Mouse (Mus musculus) heart, postnatal 0 days (tissue): ENCODE data around the gene Ptpro. TPM values are rescaled to one million over a fixed set of nuclear protein-coding genes. Genes with fewer than 3 reads are reported as not detected.
"Not testable (repeated sequence)": the region's sequence is repeated elsewhere in the genome, so short reads cannot be mapped to it uniquely, and the experiment has no call there.

Source experiments
- ATAC-seq: fragments of 200-750 bp; cut with Nextera tagmentation; 2 replicates; pipeline ENCODE4 v1.8.0; 2017; ENCODE audit warnings: low read depth, moderate number of reproducible peaks, moderate library complexity; ENCODE audit not compliant: insufficient read depth
- DNase-seq: peaks from one replicate; pipeline ENCODE4 v3.0.0-alpha.2; 2016; ENCODE audit warnings: low spot score
- H3K27ac ChIP-seq: fragments of 300-500 bp; sonication (generic); 2 replicates; pipeline ENCODE4 v1.5.1; 2014; ENCODE audit warnings: low read depth, mild to moderate bottlenecking
- H3K27me3 ChIP-seq: fragments of 300-500 bp; sonication (generic); 2 replicates; pipeline ENCODE4 v1.6.1; 2014; ENCODE audit warnings: low read length, mixed read lengths; ENCODE audit not compliant: control insufficient read depth, insufficient read depth
- H3K36me3 ChIP-seq: fragments of 300-500 bp; sonication (generic); replicated peaks from 2 replicates; pipeline ENCODE4 v1.6.1; 2014; ENCODE audit warnings: low read length, mixed read lengths; ENCODE audit not compliant: control insufficient read depth, insufficient read depth
- H3K4me1 ChIP-seq: fragments of 300-500 bp; sonication (generic); 2 replicates; pipeline ENCODE4 v1.6.1; 2014; ENCODE audit warnings: antibody characterized with exemption; ENCODE audit not compliant: control insufficient read depth, insufficient read depth
- H3K4me2 ChIP-seq: fragments of 300-500 bp; sonication (generic); 2 replicates; pipeline ENCODE4 v1.6.1; 2014; ENCODE audit warnings: low read depth, mild to moderate bottlenecking, low read length, moderate library complexity
- H3K4me3 ChIP-seq: fragments of 300-500 bp; sonication (generic); 2 replicates; pipeline ENCODE4 v1.5.1; 2014; ENCODE audit warnings: low read depth, low read length
- H3K9ac ChIP-seq: fragments of 300-500 bp; sonication (generic); replicated peaks from 2 replicates; pipeline ENCODE4 v1.6.1; 2014; ENCODE audit warnings: low read depth, low read length, mixed read lengths
- H3K9me3 ChIP-seq: fragments of 300-500 bp; sonication (generic); replicated peaks from 2 replicates; pipeline ENCODE4 v1.6.1; 2016; ENCODE audit warnings: low read length; ENCODE audit not compliant: control insufficient read depth
- CTCF ChIP-seq: IDR thresholded peaks from 2 replicates; pipeline ENCODE4 v1.5.1; 2016; ENCODE audit warnings: antibody characterized with exemption, control low read depth, low read depth
- EP300 ChIP-seq: IDR thresholded peaks from 2 replicates; pipeline ENCODE4 v1.6.1; 2016; ENCODE audit warnings: antibody characterized with exemption, low read depth
- whole genome bisulfite sequencing: fragments of 180-500 bp; shearing (Covaris S2); extraction: QIAGEN DNeasy Blood & Tissue Kit; methylation state at CpG from one replicate; pipeline ENCODE4 v1.1.7; 2014; 5-methylcytosine and 5-hydroxymethylcytosine counted together
- polyA plus RNA-seq: library from polyadenylated mRNA; unstranded; fragments of >200 nt; fragmentation: Nextera tagmentation; extraction: Ambion mirVana; gene quantifications from 2 replicates; pipeline ENCODE4 v1.2.1, GENCODE M21; 2015
- total RNA-seq: library from RNA; depleted of rRNA; stranded (reverse); fragments of >200 nt; gene quantifications from 2 replicates; pipeline ENCODE4 v1.2.3, GENCODE M21; 2014; ENCODE audit warnings: low replicate concordance

Ptpro gene
- total and polyA plus RNA-seq, 2 experiments from 2014 or later: 2.3 to 3.6 TPM

DNA sequence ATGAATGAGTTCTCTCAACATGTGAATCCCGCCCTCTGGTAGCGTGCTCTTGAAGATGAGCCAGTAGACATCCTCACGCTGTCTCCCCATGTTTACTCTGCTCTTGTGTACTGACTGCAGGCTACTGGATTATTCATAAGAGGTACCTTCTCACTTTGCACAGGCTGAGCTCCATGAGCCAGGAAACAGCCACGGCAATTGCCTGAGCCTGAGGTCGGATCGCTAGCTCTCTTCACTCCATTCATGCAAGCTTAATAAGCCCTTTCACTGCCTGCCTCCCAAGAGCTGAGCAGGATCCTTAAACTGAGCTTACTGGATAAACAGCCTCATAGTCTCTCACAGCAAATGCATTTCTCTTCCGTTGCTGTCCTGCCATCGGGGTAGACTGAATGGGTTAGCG, 220.0 kb downstream of the Ptpro start:
- Histone ChIP-seq H3K27ac (no peak overlapping the region), H3K9me3 (peaks cover 10% of the 10 kb centered on the region; the same call in 1 of the 2 replicates), H3K36me3 (peaks cover 12% of the 10 kb centered on the region; the same call in 1 of the 2 replicates), H3K4me3 (no peak overlapping the region), H3K27me3 (no peaks in the 10 kb centered on the region), H3K4me1 (peaks cover 15% of the 10 kb centered on the region), H3K9ac (no peak overlapping the region), H3K4me2 (no peak overlapping the region)
- no peak for DNase-seq
- TF ChIP-seq CTCF: no peak
- no peak for TF ChIP-seq EP300
- ATAC-seq: no peak
- 92% methylated on average over 9 of the region's 9 CpGs for WGBS

DNA sequence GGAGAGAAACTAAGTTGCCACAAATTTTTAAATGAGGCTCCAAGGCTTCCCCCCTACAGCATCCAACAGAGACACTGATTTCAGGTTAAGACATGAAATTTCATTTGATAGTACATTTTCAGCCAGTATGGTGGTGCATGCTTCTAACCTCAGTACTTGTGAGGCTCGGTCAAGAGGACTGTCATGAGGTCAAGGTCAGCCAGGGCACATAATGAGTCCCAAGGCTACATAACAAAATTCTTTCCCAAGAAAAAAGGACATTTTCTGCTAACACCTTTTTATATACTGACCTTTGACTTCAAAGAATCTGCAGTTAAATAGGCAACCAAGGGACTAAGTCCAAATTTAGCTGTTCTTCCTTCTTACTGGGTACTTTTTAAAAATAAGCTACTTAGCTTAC, 221.3 kb downstream of the Ptpro start:
- peaks cover 10% of the 10 kb centered on the region; the same call in 1 of the 2 replicates for H3K9me3 ChIP-seq
- no peak for DNase-seq
- WGBS: 83% methylated on average over 1 of the region's 1 CpGs
- H3K4me2 ChIP-seq: no peak overlapping the region
- H3K4me1 ChIP-seq: peaks cover 15% of the 10 kb centered on the region
- TF ChIP-seq EP300: no peak
- no peak for TF ChIP-seq CTCF
- peaks cover 12% of the 10 kb centered on the region; the same call in 1 of the 2 replicates for H3K36me3 ChIP-seq
- H3K4me3 ChIP-seq: no peak overlapping the region
- no peak overlapping the region for H3K27ac ChIP-seq
- ATAC-seq: no peak
- H3K27me3 ChIP-seq: no peaks in the 10 kb centered on the region
- H3K9ac ChIP-seq: no peak overlapping the region

- H3K4me1 ChIP-seq, H3K27ac ChIP-seq, H3K4me2 ChIP-seq, ATAC-seq, DNase-seq, H3K27me3 ChIP-seq, H3K9ac ChIP-seq, H3K4me3 ChIP-seq: not testable (repeated sequence)
- H3K36me3 ChIP-seq: peaks cover 29% of the 10 kb centered on the region; the same call in 1 of the 2 replicates
- H3K9me3 ChIP-seq: peaks cover 10% of the 10 kb centered on the region; the same call in 1 of the 2 replicates
- WGBS: 92% methylated on average over 5 of the region's 5 CpGs
Observed at GRCm38 (mm10) chr6:137475695-137476094, 223.6 kb downstream of the Ptpro start.

DNA sequence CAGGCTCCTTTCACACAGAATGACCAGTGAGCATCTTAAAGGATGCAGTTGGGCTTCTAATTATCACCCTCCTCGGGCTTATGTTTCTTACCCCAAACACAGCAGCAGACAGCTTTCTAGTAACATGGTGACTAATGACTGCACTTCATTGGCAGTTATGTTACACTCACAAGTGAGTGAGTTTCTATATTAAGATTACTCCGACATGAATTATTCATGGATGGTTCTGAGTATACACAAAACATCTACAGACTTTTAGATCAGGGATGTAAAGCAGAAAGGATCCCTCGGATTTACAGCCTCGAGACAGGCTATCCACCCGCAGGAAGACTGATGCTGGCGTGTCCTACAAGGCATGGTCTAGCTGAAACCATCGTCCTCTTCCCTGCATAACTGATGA, 230.8 kb downstream of the Ptpro start:
- TF ChIP-seq EP300 (no peak), CTCF (no peak)
- ATAC-seq (peak; percentile 25; the same call in 1 of the 2 replicates), DNase-seq (no peak)
- H3K9ac ChIP-seq: no peak overlapping the region
- H3K27ac ChIP-seq: no peak overlapping the region
- H3K9me3 ChIP-seq: no peaks in the 10 kb centered on the region
- H3K4me2 ChIP-seq: no peak overlapping the region
- H3K4me3 ChIP-seq: no peak overlapping the region
- WGBS: 70% methylated on average over 7 of the region's 7 CpGs
- no peaks in the 10 kb centered on the region for H3K27me3 ChIP-seq
- peaks cover 3% of the 10 kb centered on the region; the same call in 1 of the 2 replicates for H3K4me1 ChIP-seq
- peaks cover 25% of the 10 kb centered on the region; the same call in 1 of the 2 replicates for H3K36me3 ChIP-seq

DNA sequence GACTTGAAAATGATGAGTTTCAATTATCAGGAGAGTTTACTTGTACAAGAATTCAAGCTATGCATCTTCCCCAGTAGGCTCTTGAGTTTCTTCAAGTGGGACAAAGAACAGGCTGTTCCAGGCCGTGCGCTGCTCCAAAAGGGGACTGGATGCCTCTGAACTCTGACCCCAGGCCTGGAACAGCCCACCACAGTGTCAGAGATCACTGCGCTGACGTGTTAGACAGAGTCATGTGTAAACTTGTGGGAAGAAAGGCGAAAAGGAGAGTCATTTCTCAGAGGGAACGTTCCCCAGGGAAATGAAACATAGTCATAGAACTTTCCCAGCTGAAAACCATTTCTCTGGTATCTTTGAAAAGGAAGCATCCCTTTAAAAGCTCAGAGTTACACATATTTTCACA, 235.3 kb downstream of the Ptpro start:
- ATAC-seq (peak; percentile 58; the same call in 1 of the 2 replicates), DNase-seq (peak; percentile 57)
- H3K4me1 ChIP-seq: peaks cover 3% of the 10 kb centered on the region; the same call in 1 of the 2 replicates
- no peaks in the 10 kb centered on the region; the same call in 1 of the 2 replicates for H3K36me3 ChIP-seq
- H3K9ac ChIP-seq: no peak overlapping the region
- no peak overlapping the region for H3K4me3 ChIP-seq
- H3K27me3 ChIP-seq: no peaks in the 10 kb centered on the region
- H3K9me3 ChIP-seq: no peaks in the 10 kb centered on the region
- no peak overlapping the region for H3K4me2 ChIP-seq
- WGBS: 37% methylated on average over 6 of the region's 6 CpGs
- H3K27ac ChIP-seq: no peak overlapping the region
- peak; percentile 55; the same call in 1 of the 2 replicates for TF ChIP-seq EP300
- TF ChIP-seq CTCF: no peak

DNA sequence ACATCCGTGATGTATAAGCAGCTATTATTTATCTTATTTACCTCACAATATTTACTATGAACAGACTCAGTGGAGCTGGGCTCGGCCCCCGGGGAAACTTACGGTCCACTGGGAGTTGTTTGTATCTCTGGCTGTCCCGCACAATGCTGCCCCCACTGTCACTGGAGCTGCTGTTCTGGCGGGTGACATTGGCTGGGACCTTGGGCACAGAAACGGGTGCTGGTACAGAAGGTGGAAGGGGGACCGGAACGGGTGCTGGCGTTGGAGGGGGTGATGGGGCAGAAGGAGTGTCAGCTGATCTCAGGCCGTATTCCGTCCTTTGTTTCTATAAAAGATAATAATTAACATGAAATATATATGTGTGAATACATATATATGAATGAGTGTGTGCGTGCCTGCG, 238.0 kb downstream of the Ptpro start:
- DNase-seq (no peak), ATAC-seq (no peak)
- no peak overlapping the region for H3K4me2 ChIP-seq
- H3K27me3 ChIP-seq: no peaks in the 10 kb centered on the region
- no peaks in the 10 kb centered on the region for H3K9me3 ChIP-seq
- H3K4me1 ChIP-seq: peaks cover 3% of the 10 kb centered on the region; the same call in 1 of the 2 replicates
- no peaks in the 10 kb centered on the region; the same call in 1 of the 2 replicates for H3K36me3 ChIP-seq
- H3K9ac ChIP-seq: no peak overlapping the region
- H3K4me3 ChIP-seq: no peak overlapping the region
- TF ChIP-seq CTCF: no peak
- TF ChIP-seq EP300: no peak
- no peak overlapping the region for H3K27ac ChIP-seq
- WGBS: 84% methylated on average over 14 of the region's 14 CpGs
